Mouse (Mus musculus) cerebellum, adult 11-12 months (tissue): ENCODE results near the gene Frmpd1.

Experiments
- DNase-seq: peaks from one replicate; pipeline ENCODE4 v3.0.0; 2022

The Frmpd1 gene

GRCm38 (mm10) chr4:45184521-45185330 is at the start of gene Frmpd1:
TSS of gene Frmpd1 (plus strand) at chr4:45184875.
- DNase-seq = peak; percentile 26

- no peak for DNase-seq
These were observed 47.0 kb upstream of the Frmpd1 start for GRCm38 (mm10) chr4:45137636-45138035.

- no peak for DNase-seq
These were observed 42.8 kb upstream of the Frmpd1 start for GRCm38 (mm10) chr4:45141835-45142234.

- no peak for DNase-seq
These were observed 42.3 kb upstream of the Frmpd1 start for GRCm38 (mm10) chr4:45142411-45142810.

GRCm38 (mm10) chr4:45143005-45143404 is 41.7 kb upstream of the Frmpd1 start:
- no peak for DNase-seq

GRCm38 (mm10) chr4:45156433-45156832 is 28.2 kb upstream of the Frmpd1 start:
- no peak for DNase-seq

GRCm38 (mm10) chr4:45158608-45159007 is 26.1 kb upstream of the Frmpd1 start:
- DNase-seq = no peak

- no peak for DNase-seq
These were observed 23.9 kb upstream of the Frmpd1 start for GRCm38 (mm10) chr4:45160773-45161172.

GRCm38 (mm10) chr4:45163711-45164110 is 21.0 kb upstream of the Frmpd1 start:
- no peak for DNase-seq

GRCm38 (mm10) chr4:45165477-45165876 is 19.2 kb upstream of the Frmpd1 start:
- DNase-seq = no peak

GRCm38 (mm10) chr4:45165955-45166354 is 18.7 kb upstream of the Frmpd1 start:
- DNase-seq = no peak

- DNase-seq = no peak
These were observed 13.3 kb upstream of the Frmpd1 start for GRCm38 (mm10) chr4:45171340-45171739.

GRCm38 (mm10) chr4:45183818-45184520 is 706 bp upstream of the Frmpd1 start:
- DNase-seq = no peak

GRCm38 (mm10) chr4:45185331-45185669 is 625 bp downstream of the Frmpd1 start:
- no peak for DNase-seq

- DNase-seq = no peak
These were observed 13.6 kb downstream of the Frmpd1 start for GRCm38 (mm10) chr4:45198296-45198695.

GRCm38 (mm10) chr4:45203283-45203682 is 18.6 kb downstream of the Frmpd1 start:
- no peak for DNase-seq

GRCm38 (mm10) chr4:45207444-45207843 is 22.8 kb downstream of the Frmpd1 start:
- DNase-seq = no peak

- no peak for DNase-seq
These were observed 24.2 kb downstream of the Frmpd1 start for GRCm38 (mm10) chr4:45208832-45209363.

GRCm38 (mm10) chr4:45212342-45213063 is 27.8 kb downstream of the Frmpd1 start:
- no peak for DNase-seq

GRCm38 (mm10) chr4:45219946-45220345 is 35.3 kb downstream of the Frmpd1 start:
- no peak for DNase-seq

GRCm38 (mm10) chr4:45222395-45222794 is 37.7 kb downstream of the Frmpd1 start:
- DNase-seq = no peak

GRCm38 (mm10) chr4:45230263-45230662 is 45.6 kb downstream of the Frmpd1 start:
- no peak for DNase-seq

GRCm38 (mm10) chr4:45238260-45238659 is 53.6 kb downstream of the Frmpd1 start:
- DNase-seq = no peak
